Mouse (Mus musculus) bone marrow, adult 2 months (tissue): ENCODE data around the gene Chrna1.

Source experiments
- CTCF ChIP-seq: fragments of 200-500 bp; IDR thresholded peaks from 2 replicates; pipeline ENCODE4 v1.5.1; 2011; ENCODE audit warnings: low read length, control low read depth; ENCODE audit not compliant: control insufficient read depth, insufficient read depth
- POLR2A ChIP-seq: fragments of 200-500 bp; IDR thresholded peaks from 2 replicates; pipeline ENCODE4 v1.6.1; 2011; ENCODE audit warnings: low read depth, mild to moderate bottlenecking, control low read depth, low read length, borderline replicate concordance; ENCODE audit not compliant: control insufficient read depth

- no peak for TF ChIP-seq POLR2A
- TF ChIP-seq CTCF, result no peak
Observed at GRCm38 (mm10) chr2:73528516-73529355, 51.4 kb downstream of the Chrna1 start.
